Mouse (Mus musculus): ENCODE measurements around the gene Hsd11b2. TPM values are rescaled to one million over a fixed set of nuclear protein-coding genes. Genes with fewer than 3 reads are reported as not detected.

The Hsd11b2 gene
- polyA plus RNA-seq, 1 experiment, result 0.90 TPM

DNA sequence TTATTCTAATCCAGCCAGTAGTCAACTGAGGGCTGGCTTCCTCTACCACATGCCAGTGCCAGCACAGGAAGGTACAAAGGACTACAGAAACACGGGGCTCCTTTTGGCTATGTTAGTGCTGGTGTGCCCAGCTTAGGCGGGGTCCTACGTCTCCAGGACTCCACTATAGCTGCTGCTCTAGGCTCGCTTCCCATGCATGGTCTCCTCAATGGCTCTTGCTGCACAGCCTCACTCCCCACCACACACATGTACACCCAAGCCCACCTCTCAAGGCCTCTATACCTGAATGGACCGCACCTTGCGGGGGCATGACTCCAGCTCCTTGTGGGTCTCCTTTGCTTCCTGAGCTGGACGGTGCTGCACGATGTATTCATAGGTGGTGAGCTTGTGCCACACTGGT, 42.8 kb upstream of the Hsd11b2 start:
- TF ChIP-seq CTCF (IDR thresholded peaks at IDR 0.05; ENCODE audit: borderline replicate concordance, control insufficient read depth, extremely low read depth, insufficient read depth, low read length, poor library complexity) (no peak), POLR2A (IDR thresholded peaks at IDR 0.05; ENCODE audit: control insufficient read depth, extremely low read depth, insufficient read depth, low read length, poor library complexity) (no peak)
- Histone ChIP-seq H3K4me1 (replicated peaks; ENCODE audit: control insufficient read depth, insufficient read depth, low read length) (0 out of 2 replicates have a peak, but pooled peaks cover 9% of the 10 kb centered on the region), H3K27me3 (ENCODE audit: control insufficient read depth, insufficient read depth, low read length) (no peaks in the 10 kb centered on the region), H3K36me3 (ENCODE audit: control insufficient read depth, insufficient read depth, low read length) (no peaks in the 10 kb centered on the region), H3K27ac (ENCODE audit: control insufficient read depth, insufficient read depth, low read length) (no peak overlapping the region), H3K4me3 (ENCODE audit: control insufficient read depth, insufficient read depth, low read length) (no peak overlapping the region)
- DNase-seq, result no peak
- WGBS, result 93% methylated on average over 8 of the region's 8 CpGs

DNA sequence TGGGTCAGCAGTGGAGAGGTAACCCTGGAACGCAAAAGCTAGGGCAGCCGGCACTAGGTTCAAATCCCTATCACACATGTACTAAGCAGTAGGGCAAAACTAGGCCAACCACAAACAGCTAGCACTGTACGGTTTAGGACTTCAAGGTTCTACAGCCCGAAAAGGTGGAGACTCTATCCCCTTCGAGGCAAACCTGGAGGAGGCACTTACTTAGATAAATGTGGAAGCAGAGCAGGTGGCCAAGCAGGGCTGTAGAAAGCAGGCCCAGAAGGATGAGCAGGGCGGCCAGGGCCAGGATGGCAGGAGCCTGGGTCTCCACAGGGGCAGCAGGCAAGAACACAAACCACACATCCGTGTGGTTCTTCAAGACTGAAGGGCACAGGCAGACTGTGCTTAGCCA, 42.4 kb upstream of the Hsd11b2 start:
- Histone ChIP-seq H3K27me3 (ENCODE audit: control insufficient read depth, insufficient read depth, low read length) (no peaks in the 10 kb centered on the region), H3K4me3 (ENCODE audit: control insufficient read depth, insufficient read depth, low read length) (no peak overlapping the region), H3K27ac (ENCODE audit: control insufficient read depth, insufficient read depth, low read length) (no peak overlapping the region), H3K4me1 (replicated peaks; ENCODE audit: control insufficient read depth, insufficient read depth, low read length) (0 out of 2 replicates have a peak, but pooled peaks cover 9% of the 10 kb centered on the region), H3K36me3 (ENCODE audit: control insufficient read depth, insufficient read depth, low read length) (no peaks in the 10 kb centered on the region)
- DNase-seq, result no peak
- 98% methylated on average over 7 of the region's 7 CpGs for WGBS
- TF ChIP-seq CTCF (IDR thresholded peaks at IDR 0.05; ENCODE audit: borderline replicate concordance, control insufficient read depth, extremely low read depth, insufficient read depth, low read length, poor library complexity), result no peak
- TF ChIP-seq POLR2A (IDR thresholded peaks at IDR 0.05; ENCODE audit: control insufficient read depth, extremely low read depth, insufficient read depth, low read length, poor library complexity), result no peak

DNA sequence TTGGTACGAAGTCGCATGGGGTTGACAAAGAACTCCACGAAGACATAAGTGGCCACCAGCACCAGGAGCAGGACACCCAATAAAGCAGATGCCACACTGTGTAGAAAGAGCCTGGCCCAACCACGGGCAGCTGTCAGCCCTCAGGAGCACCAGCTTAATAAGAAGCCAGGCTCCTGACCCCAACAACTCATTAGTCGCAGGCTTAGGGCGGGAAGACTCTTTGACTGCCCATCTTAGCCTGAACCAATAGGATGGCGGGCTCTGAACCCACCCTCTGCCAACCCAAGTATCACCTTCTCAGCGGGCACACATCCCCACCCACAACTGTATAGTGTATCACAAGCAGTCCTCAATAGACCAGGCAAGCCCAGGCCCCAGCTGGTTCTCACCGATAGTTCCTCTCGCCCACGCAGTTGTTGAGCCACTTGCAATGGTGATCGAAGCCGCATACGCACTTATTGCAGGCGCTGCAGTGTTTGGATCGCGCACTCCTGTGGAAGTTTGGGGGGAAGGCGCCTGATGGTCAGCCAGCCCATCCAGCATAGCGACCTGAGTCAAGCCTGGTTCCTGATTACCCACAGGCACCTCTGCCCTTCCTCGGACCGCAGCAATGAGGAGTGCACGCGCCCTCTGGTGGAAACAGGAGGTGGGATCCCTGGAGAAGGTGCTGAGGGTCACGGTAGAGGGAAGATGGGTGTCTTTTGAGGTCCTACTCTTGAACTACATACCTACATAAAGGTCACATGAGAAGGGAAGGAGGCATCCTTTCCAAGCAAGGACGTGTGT, 41.7 kb upstream of the Hsd11b2 start:
- Histone ChIP-seq H3K4me3 (ENCODE audit: control insufficient read depth, insufficient read depth, low read length) (no peak overlapping the region), H3K36me3 (ENCODE audit: control insufficient read depth, insufficient read depth, low read length) (no peaks in the 10 kb centered on the region), H3K27me3 (ENCODE audit: control insufficient read depth, insufficient read depth, low read length) (no peaks in the 10 kb centered on the region), H3K4me1 (replicated peaks; ENCODE audit: control insufficient read depth, insufficient read depth, low read length) (0 out of 2 replicates have a peak, but pooled peaks cover 9% of the 10 kb centered on the region), H3K27ac (ENCODE audit: control insufficient read depth, insufficient read depth, low read length) (no peak overlapping the region)
- peak; percentile 47 for DNase-seq
- TF ChIP-seq CTCF (IDR thresholded peaks at IDR 0.05; ENCODE audit: borderline replicate concordance, control insufficient read depth, extremely low read depth, insufficient read depth, low read length, poor library complexity) (peak; percentile 64; the same call in 1 of the 2 replicates), POLR2A (IDR thresholded peaks at IDR 0.05; ENCODE audit: control insufficient read depth, extremely low read depth, insufficient read depth, low read length, poor library complexity) (no peak)
- 67% methylated on average over 25 of the region's 25 CpGs for WGBS

DNA sequence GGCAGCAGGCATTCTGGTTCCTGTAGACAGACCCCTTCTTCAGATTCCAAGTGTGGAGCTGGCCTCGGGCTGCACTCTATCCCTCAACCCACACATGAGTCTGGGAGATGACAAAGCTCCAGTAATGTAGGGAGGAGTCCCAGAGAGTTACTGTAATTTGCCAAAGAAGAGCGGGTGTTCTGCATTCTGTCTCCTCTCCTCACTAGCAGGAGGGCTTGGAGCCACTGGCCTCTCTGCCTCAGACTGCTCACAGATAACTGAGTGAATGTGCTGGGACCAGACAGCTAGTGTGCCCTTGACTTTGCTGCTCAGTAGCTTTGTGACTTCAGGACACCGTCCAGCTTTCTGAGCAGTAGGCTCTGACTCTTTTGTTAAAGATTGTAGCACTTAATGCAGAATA, 40.8 kb upstream of the Hsd11b2 start:
- H3K4me1 ChIP-seq (replicated peaks; ENCODE audit: control insufficient read depth, insufficient read depth, low read length), result 0 out of 2 replicates have a peak, but pooled peaks cover 9% of the 10 kb centered on the region
- no peak overlapping the region for H3K27ac ChIP-seq (ENCODE audit: control insufficient read depth, insufficient read depth, low read length)
- H3K4me3 ChIP-seq (ENCODE audit: control insufficient read depth, insufficient read depth, low read length), result no peak overlapping the region
- DNase-seq, result no peak
- 93% methylated on average over 3 of the region's 3 CpGs for WGBS
- no peaks in the 10 kb centered on the region for H3K27me3 ChIP-seq (ENCODE audit: control insufficient read depth, insufficient read depth, low read length)
- TF ChIP-seq CTCF (IDR thresholded peaks at IDR 0.05; ENCODE audit: borderline replicate concordance, control insufficient read depth, extremely low read depth, insufficient read depth, low read length, poor library complexity) (no peak), POLR2A (IDR thresholded peaks at IDR 0.05; ENCODE audit: control insufficient read depth, extremely low read depth, insufficient read depth, low read length, poor library complexity) (no peak)
- no peaks in the 10 kb centered on the region for H3K36me3 ChIP-seq (ENCODE audit: control insufficient read depth, insufficient read depth, low read length)

DNA sequence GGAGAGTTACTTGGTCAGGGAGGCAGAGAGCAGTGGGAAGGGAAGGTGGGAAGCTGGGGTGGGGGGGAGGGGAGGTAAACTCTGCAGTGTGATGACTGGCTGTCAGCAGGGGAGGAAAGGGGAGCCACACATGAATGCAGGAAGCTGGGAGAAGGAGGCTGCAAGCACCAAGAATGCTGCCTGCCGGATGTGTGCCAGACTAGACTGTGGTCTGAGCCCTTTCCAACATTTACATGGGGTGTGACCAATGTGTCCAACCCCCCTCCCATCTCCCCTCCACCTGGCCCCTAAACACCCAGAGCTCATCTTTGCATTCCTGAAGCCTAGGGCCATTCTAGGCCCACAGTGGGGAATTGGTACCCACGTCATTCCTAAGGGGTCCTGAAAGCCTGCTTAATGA, 37.5 kb upstream of the Hsd11b2 start:
- Histone ChIP-seq H3K4me1 (replicated peaks; ENCODE audit: control insufficient read depth, insufficient read depth, low read length) (no peaks in the 10 kb centered on the region), H3K4me3 (ENCODE audit: control insufficient read depth, insufficient read depth, low read length) (no peak overlapping the region), H3K27me3 (ENCODE audit: control insufficient read depth, insufficient read depth, low read length) (no peaks in the 10 kb centered on the region), H3K27ac (ENCODE audit: control insufficient read depth, insufficient read depth, low read length) (no peak overlapping the region), H3K36me3 (ENCODE audit: control insufficient read depth, insufficient read depth, low read length) (no peaks in the 10 kb centered on the region)
- WGBS, result 98% methylated on average over 2 of the region's 2 CpGs
- DNase-seq, result no peak
- TF ChIP-seq CTCF (IDR thresholded peaks at IDR 0.05; ENCODE audit: borderline replicate concordance, control insufficient read depth, extremely low read depth, insufficient read depth, low read length, poor library complexity) (no peak), POLR2A (IDR thresholded peaks at IDR 0.05; ENCODE audit: control insufficient read depth, extremely low read depth, insufficient read depth, low read length, poor library complexity) (no peak)

DNA sequence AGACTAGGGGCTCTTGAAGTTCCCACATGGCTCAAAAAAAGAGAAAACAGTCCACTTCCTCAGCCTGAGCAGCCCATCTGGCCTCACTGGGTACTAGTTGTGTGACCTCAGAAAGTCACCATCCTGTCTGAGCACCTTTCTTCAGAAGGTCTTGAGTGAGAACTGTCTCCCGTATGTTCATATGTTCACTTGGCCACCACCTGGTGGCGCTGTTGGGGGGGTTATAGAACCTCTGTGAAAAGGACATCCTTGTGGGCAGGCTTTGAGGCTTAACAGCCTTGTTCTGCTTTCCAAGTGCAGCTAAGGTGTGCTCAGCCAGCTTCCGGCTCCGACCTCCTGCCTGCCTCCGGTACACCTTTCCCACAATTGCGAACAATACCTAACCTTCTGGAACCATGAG, 37.1 kb upstream of the Hsd11b2 start:
- no peaks in the 10 kb centered on the region for H3K4me1 ChIP-seq (replicated peaks; ENCODE audit: control insufficient read depth, insufficient read depth, low read length)
- TF ChIP-seq CTCF (IDR thresholded peaks at IDR 0.05; ENCODE audit: borderline replicate concordance, control insufficient read depth, extremely low read depth, insufficient read depth, low read length, poor library complexity) (peak; percentile 53; the same call in 1 of the 2 replicates), POLR2A (IDR thresholded peaks at IDR 0.05; ENCODE audit: control insufficient read depth, extremely low read depth, insufficient read depth, low read length, poor library complexity) (no peak)
- H3K27me3 ChIP-seq (ENCODE audit: control insufficient read depth, insufficient read depth, low read length), result no peaks in the 10 kb centered on the region
- 86% methylated on average over 6 of the region's 6 CpGs for WGBS
- H3K4me3 ChIP-seq (ENCODE audit: control insufficient read depth, insufficient read depth, low read length), result no peak overlapping the region
- no peak overlapping the region for H3K27ac ChIP-seq (ENCODE audit: control insufficient read depth, insufficient read depth, low read length)
- peak; percentile 10 for DNase-seq
- H3K36me3 ChIP-seq (ENCODE audit: control insufficient read depth, insufficient read depth, low read length), result no peaks in the 10 kb centered on the region

Data from thymus, adult 2 months (tissue).